In genomic region chr4:116149812-116150155, GRCm38 (mm10) we compare ENCODE assay signal across 8 mouse cellular contexts. TPM values are rescaled to one million over a fixed set of nuclear protein-coding genes. Genes with fewer than 3 reads are reported as not detected.
DNase-seq lines count a peak whose midpoint lies in the region; ATAC-seq and TF ChIP-seq lines count a peak whose summit lies in the region.

No protein-coding gene starts in this region.

- TF ChIP-seq POLR2A in testis, adult 2 months (IDR thresholded peaks at IDR 0.05; ENCODE audit: control insufficient read depth, low read depth, low read length), result no peak

- peak overlapping the region; percentile 67 for H3K4me2 ChIP-seq in limb, embryonic 15.5 days
- H3K4me2 ChIP-seq in stomach, embryonic 16.5 days (ENCODE audit: low read depth, low read length), result peak overlapping the region; percentile 51

- no peak for TF ChIP-seq CTCF in testis, adult 2 months (IDR thresholded peaks at IDR 0.05; ENCODE audit: control insufficient read depth, insufficient read depth, insufficient replicate concordance, low read depth, low read length)

- no peak for DNase-seq in testis, postnatal 14 days (ENCODE audit: low spot score)
- DNase-seq in gastrocnemius, adult 18-20 months (ENCODE audit: low spot score), result no peak
- no peak for DNase-seq in cerebellum, postnatal 36 days

- H3K36me3 ChIP-seq in erythroblast, embryonic 14.5 days (ENCODE audit: control insufficient read depth), result peaks cover 31% of the 10 kb centered on the region
- no peaks in the 10 kb centered on the region; the same call in 1 of the 2 replicates for H3K36me3 ChIP-seq in testis, adult 2 months (ENCODE audit: control insufficient read depth, insufficient read depth, low read length)
- H3K36me3 ChIP-seq in limb, embryonic 15.5 days, result peaks cover 31% of the 10 kb centered on the region
- no peaks in the 10 kb centered on the region for H3K36me3 ChIP-seq in stomach, embryonic 16.5 days (ENCODE audit: control insufficient read depth, insufficient read depth, low read length)

- ATAC-seq in erythroblast, adult 5-6 weeks (replicated peaks; ENCODE audit: low FRiP score, poor library complexity, severe bottlenecking), result no peak
- ATAC-seq in limb, embryonic 15.5 days (ENCODE audit: insufficient number of reproducible peaks, low FRiP score, low TSS enrichment, low read depth), result no peak
- no peak for ATAC-seq in stomach, embryonic 16.5 days (ENCODE audit: insufficient read depth, low FRiP score)

- H3K9ac ChIP-seq in limb, embryonic 15.5 days, result peak overlapping the region; percentile 92
- peak overlapping the region; percentile 92 for H3K9ac ChIP-seq in stomach, embryonic 16.5 days (ENCODE audit: low read length)

- WGBS in limb, embryonic 15.5 days, result 26% methylated on average over 6 of the region's 6 CpGs
- WGBS in stomach, embryonic 16.5 days, result 18% methylated on average over 6 of the region's 6 CpGs

- H3K4me1 ChIP-seq in erythroblast, embryonic 14.5 days (ENCODE audit: control insufficient read depth), result peaks cover 25% of the 10 kb centered on the region
- peaks cover 20% of the 10 kb centered on the region for H3K4me1 ChIP-seq in testis, adult 2 months (ENCODE audit: control insufficient read depth, insufficient read depth, low read length)
- peaks cover 23% of the 10 kb centered on the region for H3K4me1 ChIP-seq in limb, embryonic 15.5 days
- peaks cover 15% of the 10 kb centered on the region for H3K4me1 ChIP-seq in stomach, embryonic 16.5 days (ENCODE audit: control insufficient read depth, insufficient read depth, low read length)

- peaks cover 11% of the 10 kb centered on the region for H3K27me3 ChIP-seq in erythroblast, embryonic 14.5 days (ENCODE audit: control insufficient read depth)
- H3K27me3 ChIP-seq in testis, adult 2 months (ENCODE audit: control insufficient read depth, insufficient read depth, low read length), result no peaks in the 10 kb centered on the region
- H3K27me3 ChIP-seq in limb, embryonic 15.5 days, result no peaks in the 10 kb centered on the region
- no peaks in the 10 kb centered on the region for H3K27me3 ChIP-seq in stomach, embryonic 16.5 days (ENCODE audit: control insufficient read depth, insufficient read depth, low read length)

- peak overlapping the region; percentile 63 for H3K27ac ChIP-seq in testis, adult 2 months (ENCODE audit: control insufficient read depth, insufficient read depth, low read depth, low read length)
- peak overlapping the region; percentile 93 for H3K27ac ChIP-seq in limb, embryonic 15.5 days
- peak overlapping the region; percentile 87 for H3K27ac ChIP-seq in stomach, embryonic 16.5 days (ENCODE audit: low read length)

- H3K4me3 ChIP-seq in erythroblast, embryonic 14.5 days (replicated peaks), result peak overlapping the region; percentile 80
- peak overlapping the region; percentile 83 for H3K4me3 ChIP-seq in testis, adult 2 months (ENCODE audit: control insufficient read depth, low read depth, low read length)
- H3K4me3 ChIP-seq in limb, embryonic 15.5 days, result peak overlapping the region; percentile 65
- peak overlapping the region; percentile 77 for H3K4me3 ChIP-seq in stomach, embryonic 16.5 days (replicated peaks; ENCODE audit: low read length)

- H3K9me3 ChIP-seq in erythroblast, embryonic 14.5 days (ENCODE audit: control insufficient read depth, low read length), result peaks cover 5% of the 10 kb centered on the region
- no peaks in the 10 kb centered on the region for H3K9me3 ChIP-seq in limb, embryonic 15.5 days
- no peaks in the 10 kb centered on the region for H3K9me3 ChIP-seq in stomach, embryonic 16.5 days (replicated peaks; ENCODE audit: control insufficient read depth, low read length)

RNA-seq across cellular contexts. Expression of gene Lurap1, which starts 1.4 kb away (rescaled TPM):
- not detected in 2 replicates for polyA plus RNA-seq in erythroblast, embryonic 14.5 days (2012)
- not detected in 2 replicates for total RNA-seq in erythroblast, adult 5-6 weeks (2015; ENCODE audit: low replicate concordance)
- not detected in 2 replicates for total RNA-seq in erythroblast, adult 5-6 weeks (2017; ENCODE audit: low replicate concordance)
- 30.3 and 36.1 TPM in 2 replicates for polyA plus RNA-seq in testis, adult 2 months (2012; rRNA removed)
- polyA plus RNA-seq in limb, embryonic 15.5 days (2015; fragmentation: Nextera tagmentation; extraction: Ambion mirVana), result 2.5 and 2.8 TPM in 2 replicates
- polyA plus RNA-seq in stomach, embryonic 16.5 days (2015; fragmentation: Nextera tagmentation; extraction: Ambion mirVana), result 2.6 and 3.0 TPM in 2 replicates
- total RNA-seq in gastrocnemius, adult 18-20 months (2021), result 1 to 10 TPM; 5.6 to 5.8 TPM

RNA-seq across cellular contexts. Expression of gene Tspan1, which starts 17.6 kb away (rescaled TPM):
- polyA plus RNA-seq in erythroblast, embryonic 14.5 days (2012), result 0.05 TPM in 1 of 2 replicates, not detected in the other
- not detected in 2 replicates for total RNA-seq in erythroblast, adult 5-6 weeks (2015; ENCODE audit: low replicate concordance)
- total RNA-seq in erythroblast, adult 5-6 weeks (2017; ENCODE audit: low replicate concordance), result not detected in 2 replicates
- 4.3 TPM in 2 replicates for polyA plus RNA-seq in testis, adult 2 months (2012; rRNA removed)
- polyA plus RNA-seq in limb, embryonic 15.5 days (2015; fragmentation: Nextera tagmentation; extraction: Ambion mirVana), result 0.12 TPM in 1 of 2 replicates, not detected in the other
- polyA plus RNA-seq in stomach, embryonic 16.5 days (2015; fragmentation: Nextera tagmentation; extraction: Ambion mirVana), result 76.4 and 99.5 TPM in 2 replicates
- total RNA-seq in gastrocnemius, adult 18-20 months (2021), result not detected

RNA-seq across cellular contexts. Expression of gene 1700042G07Rik, which starts 23.4 kb away (rescaled TPM):
- polyA plus RNA-seq in erythroblast, embryonic 14.5 days (2012), result not detected in 2 replicates
- not detected in 2 replicates for total RNA-seq in erythroblast, adult 5-6 weeks (2015; ENCODE audit: low replicate concordance)
- not detected in 2 replicates for total RNA-seq in erythroblast, adult 5-6 weeks (2017; ENCODE audit: low replicate concordance)
- 696 and 816 TPM in 2 replicates for polyA plus RNA-seq in testis, adult 2 months (2012; rRNA removed)
- polyA plus RNA-seq in limb, embryonic 15.5 days (2015; fragmentation: Nextera tagmentation; extraction: Ambion mirVana), result not detected in 2 replicates
- not detected in 2 replicates for polyA plus RNA-seq in stomach, embryonic 16.5 days (2015; fragmentation: Nextera tagmentation; extraction: Ambion mirVana)
- total RNA-seq in gastrocnemius, adult 18-20 months (2021), result not detected

RNA-seq across cellular contexts. Expression of gene Gm49337, which starts 23.4 kb away (rescaled TPM):
- not detected in 2 replicates for polyA plus RNA-seq in erythroblast, embryonic 14.5 days (2012)
- 0.84 TPM in 1 of 2 replicates, not detected in the other for total RNA-seq in erythroblast, adult 5-6 weeks (2015; ENCODE audit: low replicate concordance)
- total RNA-seq in erythroblast, adult 5-6 weeks (2017; ENCODE audit: low replicate concordance), result not detected in 2 replicates
- polyA plus RNA-seq in testis, adult 2 months (2012; rRNA removed), result not detected in 2 replicates
- polyA plus RNA-seq in limb, embryonic 15.5 days (2015; fragmentation: Nextera tagmentation; extraction: Ambion mirVana), result not detected in 2 replicates
- polyA plus RNA-seq in stomach, embryonic 16.5 days (2015; fragmentation: Nextera tagmentation; extraction: Ambion mirVana), result not detected in 2 replicates
- total RNA-seq in gastrocnemius, adult 18-20 months (2021), result under 1 TPM; 0.50 to 0.62 TPM

RNA-seq across cellular contexts. Expression of gene Pomgnt1, which starts 26.1 kb away (rescaled TPM):
- 0.10 and 0.18 TPM in 2 replicates for polyA plus RNA-seq in erythroblast, embryonic 14.5 days (2012)
- 0.63 and 7.9 TPM in 2 replicates for total RNA-seq in erythroblast, adult 5-6 weeks (2015; ENCODE audit: low replicate concordance)
- total RNA-seq in erythroblast, adult 5-6 weeks (2017; ENCODE audit: low replicate concordance), result 2.2 and 6.8 TPM in 2 replicates
- polyA plus RNA-seq in testis, adult 2 months (2012; rRNA removed), result 111 and 113 TPM in 2 replicates
- polyA plus RNA-seq in limb, embryonic 15.5 days (2015; fragmentation: Nextera tagmentation; extraction: Ambion mirVana), result 56.6 and 59.7 TPM in 2 replicates
- 49.4 and 50.0 TPM in 2 replicates for polyA plus RNA-seq in stomach, embryonic 16.5 days (2015; fragmentation: Nextera tagmentation; extraction: Ambion mirVana)
- 10 to 100 TPM; 46.1 to 49.9 TPM for total RNA-seq in gastrocnemius, adult 18-20 months (2021)

Comparison
In these comparisons a context has a peak if more than half of its experiments do, and no peak if none do; other contexts are left out.
1. RNA of gene Tspan1, which starts 17.6 kb away (polyA plus RNA-seq): 76.4 to 99.5 TPM in stomach, embryonic 16.5 days; 4.3 TPM in testis, adult 2 months, 0.12 TPM in limb, embryonic 15.5 days and 0.05 TPM in erythroblast, embryonic 14.5 days; every median in the first group is over 10 times any median in the second.
2. RNA of gene 1700042G07Rik, which starts 23.4 kb away (polyA plus RNA-seq): 696 to 816 TPM in testis, adult 2 months; not detected in erythroblast, embryonic 14.5 days, not detected in limb, embryonic 15.5 days and not detected in stomach, embryonic 16.5 days; every median in the first group is over 100 times any median in the second.
3. Peak in every context shown above with its lines, with median percentiles within 50 percentile points of each other: H3K4me3 ChIP-seq and H3K27ac ChIP-seq.